Mouse (Mus musculus): ENCODE measurements around the gene Skida1.

The Skida1 gene

DNA sequence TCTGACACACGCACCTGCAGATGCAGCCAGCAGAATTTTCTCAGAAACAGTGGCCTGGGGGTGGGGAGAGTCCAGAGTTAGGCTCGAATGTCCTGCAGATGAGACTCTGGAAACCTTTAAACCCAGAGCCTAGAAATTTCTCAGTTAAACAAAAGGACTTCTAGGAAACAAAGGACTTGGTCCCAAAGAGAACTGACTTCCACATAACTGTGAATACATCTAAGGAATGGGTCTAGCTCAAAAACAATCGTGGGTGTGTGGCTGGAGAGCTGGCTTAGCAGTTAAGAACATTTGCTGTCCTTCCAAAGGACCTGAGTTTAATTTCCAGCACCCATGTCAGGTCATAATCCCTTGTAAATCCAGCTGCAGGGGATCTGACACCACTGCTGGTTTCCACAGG is 33.3 kb downstream of the Skida1 start:
- WGBS = 62% methylated on average over 3 of the region's 3 CpGs

DNA sequence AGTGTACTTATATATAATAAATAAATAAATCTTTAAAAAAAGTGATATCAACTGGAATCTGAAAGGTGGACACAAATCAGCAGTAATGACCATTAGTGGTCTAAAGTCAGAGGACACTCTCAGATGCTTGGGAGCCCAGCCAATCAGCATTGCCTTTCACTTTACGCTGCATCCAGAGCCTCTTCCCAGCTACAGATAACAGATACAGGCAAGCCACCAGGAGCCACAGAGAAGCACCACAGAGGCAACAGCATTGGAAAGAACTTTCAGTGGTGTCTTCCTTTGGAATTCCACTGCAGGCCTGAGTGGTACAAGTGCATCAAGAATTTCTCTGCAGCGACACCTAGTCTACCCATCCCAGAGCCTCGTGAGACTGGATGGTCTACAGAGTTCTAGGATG is 36.0 kb downstream of the Skida1 start:
- 92% methylated on average over 3 of the region's 3 CpGs for WGBS

DNA sequence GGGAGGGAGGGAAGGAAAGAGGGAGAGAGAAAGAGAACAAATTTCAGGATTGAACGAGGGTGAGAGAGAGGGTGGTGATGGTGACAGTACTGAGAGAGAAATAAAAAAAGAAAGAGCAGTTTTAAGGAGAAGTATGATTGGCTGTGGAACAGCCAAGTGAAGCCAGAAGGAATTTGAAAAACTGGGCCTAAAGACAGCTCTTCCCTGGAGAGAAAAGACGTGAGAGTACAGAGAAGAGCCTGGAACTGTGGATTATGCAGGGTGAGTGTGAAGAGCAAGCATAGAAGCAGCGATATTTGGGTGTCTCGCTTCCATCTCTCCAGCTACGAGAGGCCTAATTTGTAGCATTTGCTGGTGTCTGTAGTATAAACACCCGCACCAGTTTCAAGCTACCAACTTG is 37.6 kb downstream of the Skida1 start:
- 70% methylated on average over 6 of the region's 6 CpGs for WGBS

DNA sequence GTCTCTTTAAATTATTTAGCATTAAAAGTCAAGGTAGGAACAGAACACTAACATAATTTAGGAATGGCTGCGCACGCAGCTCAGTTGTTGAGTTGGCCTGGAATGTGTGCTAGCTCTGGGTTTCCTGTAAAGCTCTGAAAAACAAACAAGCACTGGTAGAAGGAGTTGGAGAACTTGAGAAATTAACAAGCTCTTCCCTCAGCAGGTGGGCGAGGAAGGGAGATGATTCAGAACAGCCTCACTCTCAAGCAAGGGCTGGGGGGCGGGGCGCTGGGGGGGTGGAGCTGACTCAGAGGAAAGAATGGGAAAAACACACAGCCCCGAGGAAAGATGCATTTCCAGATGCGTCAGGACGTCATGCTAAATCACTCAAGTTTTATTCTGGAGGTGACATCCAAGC is 43.7 kb downstream of the Skida1 start:
- WGBS = 24% methylated on average over 8 of the region's 8 CpGs

DNA sequence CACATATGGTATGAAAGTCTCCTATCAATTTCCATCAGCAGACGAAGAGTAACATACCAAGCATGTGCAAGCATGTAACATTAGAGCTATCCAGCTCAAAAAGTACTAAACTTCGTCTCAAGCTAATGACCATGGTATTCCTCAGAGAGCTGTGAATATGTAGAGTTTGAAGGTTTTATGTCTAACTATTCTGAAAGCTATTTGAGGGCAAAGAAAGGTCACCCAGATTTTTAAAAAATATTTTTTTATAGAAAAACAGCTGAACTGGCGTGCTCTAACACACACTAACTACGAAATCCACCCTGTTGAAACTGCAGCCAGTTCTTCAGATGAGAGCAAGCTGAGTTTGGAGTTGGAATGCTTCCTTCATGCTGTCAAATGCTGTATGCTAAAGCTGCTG is 44.6 kb downstream of the Skida1 start:
- WGBS = 87% methylated on average over 4 of the region's 4 CpGs

DNA sequence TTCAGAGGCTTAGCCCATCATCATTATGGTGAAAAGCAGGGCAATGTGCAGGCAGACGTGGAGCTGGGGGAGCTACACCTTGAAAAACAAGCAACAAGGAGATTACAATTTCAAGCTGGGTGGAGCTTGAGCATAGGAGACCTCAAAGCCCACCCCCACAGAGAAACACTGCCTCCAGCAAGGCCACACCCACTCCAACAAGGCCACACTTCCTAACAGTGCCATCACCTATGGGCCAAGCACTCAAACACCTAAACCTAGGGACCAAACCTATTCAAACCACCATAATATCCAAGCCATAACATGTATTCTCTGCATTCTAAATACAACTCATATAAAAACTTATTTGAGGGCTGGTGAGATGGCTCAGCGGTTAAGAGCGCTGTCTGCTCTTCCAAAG is 46.5 kb downstream of the Skida1 start:
- 97% methylated on average over 3 of the region's 3 CpGs for WGBS

DNA sequence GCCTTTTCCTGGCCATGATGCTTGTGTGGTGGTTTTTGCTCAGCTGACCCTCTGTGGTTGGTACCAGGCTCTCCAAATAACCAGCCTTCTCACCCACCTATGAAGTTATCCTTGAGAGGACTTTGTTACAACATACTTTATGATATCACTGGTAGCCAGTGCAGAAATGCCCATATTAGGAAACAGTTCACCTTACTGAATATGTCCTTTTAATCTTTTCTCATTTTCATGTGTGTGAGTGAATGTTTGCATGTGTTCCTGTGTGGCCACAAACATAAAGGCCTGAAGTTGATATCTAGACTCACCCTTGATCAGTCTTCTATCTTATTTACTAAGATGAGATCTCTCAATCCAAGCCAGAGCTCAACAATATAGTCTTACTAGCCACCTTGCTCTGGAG is 52.0 kb downstream of the Skida1 start, which contains the start of gene H2al2a:
TSS of gene H2al2a (minus strand) at position 101 of the 400 bp plus-strand sequence.

